Mouse (Mus musculus): ENCODE results near the gene Gm5134.

- TF ChIP-seq CTCF (conservative IDR thresholded peaks at IDR 0.05 in 1 of 2, IDR thresholded peaks at IDR 0.05 in 1 of 2; ENCODE audit: low read depth in 2 of 2, low read length in 2 of 2) (0 out of 4 replicates have a peak, but pooled peaks of 1 of the 2 experiments have one; percentile 1), ZMIZ1 (IDR thresholded peaks at IDR 0.05; ENCODE audit: low read depth, low read length) (peak; percentile 52), POLR2A (IDR thresholded peaks at IDR 0.05; ENCODE audit: low read depth, low read length) (no peak), USF1 (IDR thresholded peaks at IDR 0.05; ENCODE audit: low read depth, low read length) (no peak), UBTF (IDR thresholded peaks at IDR 0.05; ENCODE audit: low read depth, low read length) (no peak), KAT2A (IDR thresholded peaks at IDR 0.05; ENCODE audit: insufficient replicate concordance, low read length) (no peak), NRF1 (IDR thresholded peaks at IDR 0.05; ENCODE audit: low read depth, low read length) (no peak), EP300 (IDR thresholded peaks at IDR 0.05; ENCODE audit: low read length) (no peak)
These were observed 73.1 kb downstream of the Gm5134 start for GRCm38 (mm10) chr10:76027127-76028015.

Measured in CH12.LX (cell line).